Mouse (Mus musculus) hindbrain, embryonic 16.5 days (tissue): ENCODE measurements around the gene Pter. TPM values are rescaled to one million over a fixed set of nuclear protein-coding genes. Genes with fewer than 3 reads are reported as not detected.

Experiments
- ATAC-seq: fragments of 200-750 bp; cut with Nextera tagmentation; 2 replicates; pipeline ENCODE4 v1.8.0; 2017; ENCODE audit warnings: moderate TSS enrichment, moderate library complexity
- H3K27ac ChIP-seq: fragments of 300-500 bp; sonication (generic); 2 replicates; pipeline ENCODE4 v1.5.1; 2014; ENCODE audit warnings: low read depth, mild to moderate bottlenecking, control low read depth, low read length, moderate library complexity
- H3K27me3 ChIP-seq: fragments of 300-500 bp; sonication (generic); replicated peaks from 2 replicates; pipeline ENCODE4 v1.6.1; 2014; ENCODE audit warnings: low read length; ENCODE audit not compliant: control insufficient read depth, insufficient read depth
- H3K36me3 ChIP-seq: fragments of 300-500 bp; sonication (generic); 2 replicates; pipeline ENCODE4 v1.6.1; 2014; ENCODE audit warnings: mild to moderate bottlenecking, low read length, moderate library complexity, mixed read lengths; ENCODE audit not compliant: control insufficient read depth, insufficient read depth
- H3K4me1 ChIP-seq: fragments of 300-500 bp; sonication (generic); 2 replicates; pipeline ENCODE4 v1.6.1; 2014; ENCODE audit warnings: low read depth, low read length; ENCODE audit not compliant: control insufficient read depth, insufficient read depth
- H3K4me2 ChIP-seq: fragments of 300-500 bp; sonication (generic); 2 replicates; pipeline ENCODE4 v1.6.1; 2014; ENCODE audit warnings: mild to moderate bottlenecking, low read length, control low read depth, moderate library complexity
- H3K4me3 ChIP-seq: fragments of 300-500 bp; sonication (generic); 2 replicates; pipeline ENCODE4 v1.5.1; 2014; ENCODE audit warnings: mild to moderate bottlenecking, low read length, control low read depth, moderate library complexity
- H3K9ac ChIP-seq: fragments of 300-500 bp; sonication (generic); 2 replicates; pipeline ENCODE4 v1.6.1; 2014; ENCODE audit warnings: low read depth, mild to moderate bottlenecking, control low read depth, low read length, moderate library complexity
- H3K9me3 ChIP-seq: fragments of 300-500 bp; sonication (generic); 2 replicates; pipeline ENCODE4 v1.6.1; 2014; ENCODE audit warnings: mild to moderate bottlenecking, low read length, moderate library complexity; ENCODE audit not compliant: control insufficient read depth
- WGBS: fragments of 180-500 bp; shearing (Covaris S2); extraction: QIAGEN DNeasy Blood & Tissue Kit; methylation state at CpG from one replicate; pipeline ENCODE4 v1.1.7; 2014; 5-methylcytosine and 5-hydroxymethylcytosine counted together
- polyA plus RNA-seq: library from polyadenylated mRNA; unstranded; fragments of >200 nt; fragmentation: Nextera tagmentation; extraction: Ambion mirVana; gene quantifications from 2 replicates; pipeline ENCODE4 v1.2.1, GENCODE M21; 2015

Pter gene
- polyA plus RNA-seq, 1 experiment from 2014 or later = 8.0 TPM

DNA sequence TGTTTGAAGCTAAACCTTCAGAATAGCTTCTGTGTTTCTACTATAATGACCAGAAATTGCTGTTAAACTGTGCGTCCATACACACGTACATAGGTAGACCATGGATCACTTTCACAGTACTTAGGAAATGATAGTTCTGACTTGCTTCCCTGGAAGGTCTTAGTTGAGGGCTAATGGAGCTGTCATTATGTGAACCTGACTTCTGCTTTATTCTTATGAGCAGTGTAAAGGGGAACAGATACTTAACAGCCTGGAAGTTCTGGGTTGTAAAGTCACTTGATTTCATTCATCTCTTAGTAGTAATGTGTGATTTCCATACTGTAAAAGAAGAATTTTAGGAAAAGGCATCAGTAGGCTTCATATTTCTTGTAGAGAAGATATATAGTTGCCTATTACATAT lies 10.1 kb downstream of the Pter start:
- Histone ChIP-seq H3K9me3 (no peaks in the 10 kb centered on the region), H3K27ac (no peak overlapping the region), H3K4me1 (no peaks in the 10 kb centered on the region), H3K27me3 (no peaks in the 10 kb centered on the region), H3K4me3 (no peak overlapping the region), H3K9ac (no peak overlapping the region), H3K36me3 (no peaks in the 10 kb centered on the region), H3K4me2 (no peak overlapping the region)
- no peak for ATAC-seq
- 90% methylated on average over 2 of the region's 2 CpGs for WGBS

DNA sequence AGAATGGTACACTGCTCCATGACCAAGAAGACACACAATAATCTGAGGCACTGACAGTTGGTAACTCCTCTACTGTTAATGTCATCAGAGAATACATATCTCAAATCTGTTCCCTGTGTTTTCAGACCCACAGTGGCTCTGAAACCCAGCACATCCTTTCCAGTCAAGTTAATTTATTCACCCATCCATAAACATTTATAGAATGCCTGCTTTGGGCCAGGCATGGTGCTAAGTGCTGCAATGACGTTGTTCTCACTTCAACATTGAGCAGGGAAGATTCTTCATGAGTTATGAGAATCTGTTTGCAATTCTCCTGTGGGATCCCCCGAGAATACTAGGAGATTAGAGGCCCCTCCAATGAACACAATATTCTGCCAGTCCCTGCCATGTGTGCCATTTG lies 11.4 kb downstream of the Pter start:
- Histone ChIP-seq H3K4me3 (no peak overlapping the region), H3K4me1 (no peaks in the 10 kb centered on the region), H3K36me3 (no peaks in the 10 kb centered on the region), H3K9ac (no peak overlapping the region), H3K9me3 (no peaks in the 10 kb centered on the region), H3K27ac (no peak overlapping the region), H3K4me2 (no peak overlapping the region), H3K27me3 (no peaks in the 10 kb centered on the region)
- no peak for ATAC-seq
- 70% methylated on average over 2 of the region's 2 CpGs for WGBS

DNA sequence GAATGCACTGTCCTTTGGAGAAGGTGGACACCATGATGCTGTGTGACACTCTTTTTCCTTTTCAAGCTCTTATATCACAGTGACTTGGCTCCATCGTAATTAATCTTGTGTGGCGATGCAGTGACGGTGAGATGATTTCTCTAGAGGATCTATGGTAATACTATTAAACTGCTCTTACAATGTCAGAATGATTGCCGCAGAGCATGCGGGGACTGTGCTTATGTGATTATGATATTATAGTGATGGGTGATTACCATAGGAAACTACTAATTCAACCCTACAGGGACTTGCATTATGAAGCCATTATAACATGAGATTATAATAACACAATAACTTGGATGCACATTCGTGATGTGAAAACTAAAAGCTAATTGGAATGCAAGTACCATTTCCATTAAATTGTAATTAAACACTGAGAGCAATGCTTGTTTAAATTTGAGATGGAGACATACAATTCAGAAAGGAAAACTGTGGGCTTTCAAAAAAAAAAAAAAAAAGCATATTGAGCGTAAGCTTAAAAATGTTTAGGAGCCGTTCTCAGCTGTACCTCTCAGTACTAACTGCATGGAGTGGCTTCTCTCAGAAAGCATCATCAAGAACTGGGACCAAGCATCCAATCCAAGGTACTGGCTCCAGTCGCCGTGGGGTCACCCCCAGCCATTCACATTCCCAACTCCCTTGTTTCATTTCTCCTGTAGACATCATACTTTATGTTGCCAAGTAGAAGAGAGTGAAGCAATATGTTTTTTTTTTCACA lies 13.8 kb downstream of the Pter start:
- Histone ChIP-seq H3K4me3 (no peak overlapping the region), H3K4me1 (no peaks in the 10 kb centered on the region), H3K27ac (no peak overlapping the region), H3K9ac (no peak overlapping the region), H3K4me2 (no peak overlapping the region), H3K36me3 (no peaks in the 10 kb centered on the region), H3K27me3 (no peaks in the 10 kb centered on the region), H3K9me3 (no peaks in the 10 kb centered on the region)
- ATAC-seq = peak; percentile 90
- 57% methylated on average over 10 of the region's 10 CpGs for WGBS

DNA sequence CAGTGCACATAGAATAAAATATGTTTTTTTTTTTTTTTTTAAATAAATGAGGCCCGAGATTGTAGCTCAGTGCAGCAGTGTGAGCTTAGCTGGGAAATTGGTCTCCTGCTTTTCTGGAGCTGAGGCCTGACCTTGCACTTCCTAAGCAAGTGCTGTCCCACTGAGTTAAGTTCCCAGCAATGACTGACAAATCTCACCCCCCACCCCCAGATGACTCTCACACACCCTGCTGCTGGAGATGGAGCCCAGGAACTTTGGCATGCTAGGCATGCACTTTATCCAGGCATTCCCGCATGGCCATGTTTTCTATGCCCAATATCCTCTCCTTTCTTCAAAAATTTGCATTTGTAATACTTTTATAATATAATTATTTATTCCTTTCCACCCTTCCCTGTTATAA lies 14.8 kb downstream of the Pter start:
- no peak for ATAC-seq
- Histone ChIP-seq H3K27ac (no peak overlapping the region), H3K9ac (no peak overlapping the region), H3K9me3 (no peaks in the 10 kb centered on the region), H3K4me3 (no peak overlapping the region), H3K27me3 (no peaks in the 10 kb centered on the region), H3K4me2 (no peak overlapping the region), H3K4me1 (no peaks in the 10 kb centered on the region), H3K36me3 (no peaks in the 10 kb centered on the region)
- 84% methylated on average over 2 of the region's 2 CpGs for WGBS

DNA sequence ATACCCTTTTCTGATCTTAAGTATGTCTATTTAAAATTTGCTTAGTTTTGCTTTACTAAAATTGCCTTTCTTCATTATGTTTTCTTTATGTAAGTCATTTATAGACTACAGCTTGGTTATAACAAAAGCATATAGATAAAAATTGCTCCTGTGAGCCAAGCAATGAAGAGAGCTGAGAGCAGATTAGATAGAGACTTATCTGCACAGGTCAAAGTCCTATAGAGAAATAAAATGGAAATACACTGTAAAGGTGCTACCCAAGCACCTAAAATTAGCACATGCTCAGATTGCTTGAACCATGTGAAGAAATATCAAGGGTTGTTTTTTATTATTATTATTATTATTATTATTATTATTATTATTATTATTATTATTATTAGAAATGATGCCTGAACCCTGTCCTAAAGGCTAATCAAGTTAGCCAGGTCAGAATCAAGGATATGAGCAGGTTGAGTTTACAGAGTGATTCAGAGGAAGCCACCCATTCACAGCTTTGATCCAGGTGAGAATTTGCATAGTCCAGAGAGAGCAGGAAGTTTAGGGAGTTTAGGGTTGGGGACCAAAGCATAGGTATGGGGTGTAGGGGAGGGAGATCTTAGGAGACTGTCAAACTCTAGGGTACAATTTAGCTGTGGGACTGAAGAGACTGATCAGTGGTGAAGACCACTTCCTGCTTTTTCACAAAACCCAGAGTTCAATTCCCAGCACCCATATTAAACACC lies 33.0 kb downstream of the Pter start:
- no peak for ATAC-seq
- H3K4me2 ChIP-seq = no peak overlapping the region
- H3K27me3 ChIP-seq = no peaks in the 10 kb centered on the region
- H3K4me1 ChIP-seq = no peaks in the 10 kb centered on the region
- H3K36me3 ChIP-seq = no peaks in the 10 kb centered on the region
- H3K9me3 ChIP-seq = no peaks in the 10 kb centered on the region
- H3K4me3 ChIP-seq = no peak overlapping the region
- H3K27ac ChIP-seq = no peak overlapping the region
- H3K9ac ChIP-seq = no peak overlapping the region

DNA sequence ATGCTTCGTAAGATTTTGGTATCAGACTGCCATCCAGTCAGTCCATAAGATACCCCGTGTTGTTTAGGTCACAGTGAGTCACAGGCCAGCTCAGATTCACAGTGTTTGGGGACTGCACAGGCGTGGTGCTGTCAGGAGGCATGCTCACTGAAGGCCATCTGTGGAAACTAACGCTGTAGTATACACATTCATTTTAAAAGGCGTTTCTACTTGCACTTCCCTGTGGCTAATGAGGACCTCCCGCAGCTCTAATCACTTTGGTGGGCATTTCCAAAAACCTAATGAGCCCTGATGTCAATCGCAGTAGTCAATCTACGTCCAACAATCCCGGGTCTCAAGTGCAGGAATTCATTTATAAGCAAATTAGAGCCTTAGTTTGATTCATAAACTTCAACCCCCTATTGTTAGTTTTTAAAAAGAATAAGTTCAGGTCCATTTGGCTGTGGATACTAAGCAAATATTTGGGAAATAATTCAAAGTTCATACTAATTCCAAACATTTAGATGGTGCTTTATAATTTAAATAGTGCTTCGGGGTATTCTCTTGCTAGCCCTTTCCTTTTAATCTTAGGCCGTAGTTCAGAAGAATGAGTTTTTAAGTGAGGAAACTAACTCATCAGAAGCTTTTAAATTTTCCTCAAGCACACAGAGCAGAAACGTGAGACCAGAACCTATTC lies 46.3 kb downstream of the Pter start:
- no peaks in the 10 kb centered on the region for H3K36me3 ChIP-seq
- WGBS = 32% methylated on average over 12 of the region's 12 CpGs
- H3K4me2 ChIP-seq = no peak overlapping the region
- H3K4me3 ChIP-seq = no peak overlapping the region
- peak; percentile 48; the same call in 1 of the 2 replicates for ATAC-seq
- H3K27ac ChIP-seq = no peak overlapping the region
- H3K9me3 ChIP-seq = no peaks in the 10 kb centered on the region
- no peaks in the 10 kb centered on the region for H3K27me3 ChIP-seq
- no peaks in the 10 kb centered on the region for H3K4me1 ChIP-seq
- H3K9ac ChIP-seq = no peak overlapping the region

DNA sequence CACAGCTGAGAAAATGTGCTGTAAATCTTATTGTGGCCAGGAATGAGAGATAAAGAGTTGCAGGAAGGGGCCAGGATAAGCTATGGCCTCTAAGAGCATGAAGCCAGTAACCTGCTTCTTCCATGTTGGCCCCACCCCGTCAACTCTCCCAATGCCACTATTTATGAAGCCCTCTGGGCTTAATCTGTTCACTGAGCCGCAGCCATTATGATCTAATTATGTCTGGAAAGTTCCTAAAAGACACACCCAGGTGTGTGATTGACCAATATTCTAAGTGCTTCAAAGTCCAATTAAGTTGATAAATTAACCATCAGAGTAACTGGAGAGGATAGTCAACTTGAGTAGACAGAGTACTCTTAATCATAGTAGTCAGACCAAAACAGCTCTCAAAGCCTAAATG lies 49.9 kb downstream of the Pter start:
- no peak overlapping the region for H3K4me2 ChIP-seq
- H3K9me3 ChIP-seq = no peaks in the 10 kb centered on the region
- H3K9ac ChIP-seq = no peak overlapping the region
- no peak overlapping the region for H3K27ac ChIP-seq
- 88% methylated on average over 2 of the region's 2 CpGs for WGBS
- no peak overlapping the region for H3K4me3 ChIP-seq
- H3K36me3 ChIP-seq = no peaks in the 10 kb centered on the region
- H3K27me3 ChIP-seq = no peaks in the 10 kb centered on the region
- H3K4me1 ChIP-seq = no peaks in the 10 kb centered on the region; the same call in 1 of the 2 replicates
- ATAC-seq = no peak

DNA sequence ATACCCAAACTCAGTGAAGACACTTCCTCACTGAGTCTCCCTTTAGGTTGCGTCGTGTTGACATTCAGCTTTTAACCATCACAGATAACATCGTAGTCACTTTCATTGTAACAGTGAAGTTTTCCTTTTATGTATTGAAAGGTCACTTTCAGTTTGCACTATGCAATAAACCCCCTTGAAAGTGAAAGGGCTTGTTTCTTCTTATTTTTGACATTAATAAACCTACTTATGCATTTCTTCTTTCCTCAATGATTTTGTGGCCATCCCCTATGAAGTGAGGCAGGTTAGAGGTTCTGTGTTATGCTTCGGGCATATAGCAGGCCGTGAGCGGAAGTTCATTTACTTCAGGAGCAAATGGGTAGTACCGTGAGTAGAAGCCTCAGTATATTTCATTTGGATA lies 53.5 kb downstream of the Pter start:
- 89% methylated on average over 7 of the region's 7 CpGs for WGBS
- no peaks in the 10 kb centered on the region for H3K9me3 ChIP-seq
- H3K27me3 ChIP-seq = no peaks in the 10 kb centered on the region
- H3K9ac ChIP-seq = no peak overlapping the region
- no peak overlapping the region for H3K27ac ChIP-seq
- H3K4me1 ChIP-seq = no peaks in the 10 kb centered on the region; the same call in 1 of the 2 replicates
- no peaks in the 10 kb centered on the region for H3K36me3 ChIP-seq
- no peak overlapping the region for H3K4me3 ChIP-seq
- H3K4me2 ChIP-seq = no peak overlapping the region
- ATAC-seq = no peak

DNA sequence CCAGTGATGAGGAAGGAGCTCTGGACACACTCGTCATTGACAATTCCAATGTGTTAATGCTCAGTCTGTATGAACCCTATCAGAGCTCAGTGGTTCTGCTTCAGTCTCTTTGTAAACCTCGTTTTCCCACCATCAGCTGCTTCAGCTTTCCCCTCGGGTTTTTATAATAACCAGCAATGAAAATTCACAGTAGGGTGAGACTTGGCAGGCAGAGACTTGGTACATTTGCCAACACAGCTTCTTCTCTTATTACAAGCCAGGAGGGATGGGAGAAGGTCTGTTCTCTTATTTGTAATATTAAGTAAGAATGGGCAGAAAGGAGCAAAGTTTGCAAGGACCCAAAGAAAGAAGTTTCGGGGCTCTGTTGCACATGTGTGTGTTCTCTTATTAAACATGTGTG lies 54.9 kb downstream of the Pter start:
- H3K4me2 ChIP-seq = no peak overlapping the region
- H3K27me3 ChIP-seq = no peaks in the 10 kb centered on the region
- H3K36me3 ChIP-seq = no peaks in the 10 kb centered on the region
- no peaks in the 10 kb centered on the region for H3K9me3 ChIP-seq
- no peak overlapping the region for H3K9ac ChIP-seq
- no peak overlapping the region for H3K27ac ChIP-seq
- ATAC-seq = no peak
- 54% methylated on average over 4 of the region's 4 CpGs for WGBS
- no peaks in the 10 kb centered on the region; the same call in 1 of the 2 replicates for H3K4me1 ChIP-seq
- no peak overlapping the region for H3K4me3 ChIP-seq
